Mouse (Mus musculus) brain, embryonic 14.5 days (tissue): ENCODE results near the gene Kif27.

ENCODE experiments used
- CTCF ChIP-seq: fragments of 200-500 bp; IDR thresholded peaks from 2 replicates; pipeline ENCODE4 v1.5.1; 2012; ENCODE audit warnings: inconsistent platforms, mild to moderate bottlenecking, moderate library complexity, borderline replicate concordance; ENCODE audit not compliant: insufficient read depth, insufficient read length; ENCODE audit errors: extremely low read depth
- POLR2A ChIP-seq: fragments of 200-500 bp; IDR thresholded peaks from 2 replicates; pipeline ENCODE4 v1.6.1; 2012; ENCODE audit warnings: mild to moderate bottlenecking, inconsistent platforms, borderline replicate concordance; ENCODE audit not compliant: poor library complexity, insufficient read depth, insufficient read length, severe bottlenecking; ENCODE audit errors: extremely low read depth

- TF ChIP-seq POLR2A (no peak), CTCF (no peak)
These were observed 26.0 kb upstream of the Kif27 start, which contains the start of gene 2210016F16Rik for GRCm38 (mm10) chr13:58384779-58385546.
